Mouse (Mus musculus) thymus, adult 2 months (tissue): ENCODE results near the gene AI467606.

Experiments
- CTCF ChIP-seq: fragments of 200-500 bp; IDR thresholded peaks from 2 replicates; pipeline ENCODE4 v1.5.1; 2012; ENCODE audit warnings: mild to moderate bottlenecking, control low read depth, low read length, moderate library complexity, borderline replicate concordance; ENCODE audit not compliant: control insufficient read depth, poor library complexity, insufficient read depth; ENCODE audit errors: extremely low read depth
- POLR2A ChIP-seq: fragments of 200-500 bp; IDR thresholded peaks from 2 replicates; pipeline ENCODE4 v1.6.1; 2012; ENCODE audit warnings: mild to moderate bottlenecking, low read length, control low read depth, moderate library complexity; ENCODE audit not compliant: control insufficient read depth, poor library complexity, insufficient read depth; ENCODE audit errors: extremely low read depth

GRCm38 (mm10) chr7:127082995-127083394, 8.2 kb upstream of the AI467606 start:
- no peak for TF ChIP-seq CTCF
- TF ChIP-seq POLR2A = no peak
